Mouse (Mus musculus) mouse embryonic stem cell (cell line): ENCODE measurements around the gene Sgca.

Experiments used
- in situ Hi-C, 2 experiments: fragments of 300-500 bp; cut with MboI; formaldehyde crosslinking; loops; 1 replicate in 1 of 2; 3 replicates in 1 of 2; pipeline ENCODE4 v1.14.3; 2019 to 2020; ENCODE audit warnings: low sequenced_read_pairs in 2 of 2, low pct_unique_long_range_greater_than_20kb in 1 of 2, mixed read lengths in 1 of 2; ENCODE audit not compliant: unreplicated experiment in 1 of 2

The Sgca gene

GRCm38 (mm10) chr11:94934526-94934925 is 41.6 kb downstream of the Sgca start:
- in situ Hi-C loops: loop anchor here in 1 of 2 experiments (10.0 kb wide), 1 partner anchor 200 kb away; no protein-coding TSS in a partner anchor

- in situ Hi-C loops: loop anchor here in 1 of 2 experiments (10.0 kb wide), 1 partner anchor 199 kb away; no protein-coding TSS in a partner anchor
These were observed 42.5 kb downstream of the Sgca start for GRCm38 (mm10) chr11:94933584-94933983.

GRCm38 (mm10) chr11:94930151-94930550 is 46.0 kb downstream of the Sgca start:
- in situ Hi-C loops: loop anchor here in 1 of 2 experiments (10.0 kb wide), 1 partner anchor 195 kb away; no protein-coding TSS in a partner anchor

- in situ Hi-C loops: no loop called here
These were observed 46.5 kb downstream of the Sgca start for GRCm38 (mm10) chr11:94929599-94929998.

- in situ Hi-C loops: no loop called here
These were observed 47.3 kb downstream of the Sgca start for GRCm38 (mm10) chr11:94928820-94929219.

GRCm38 (mm10) chr11:94927771-94928291 is 48.3 kb downstream of the Sgca start:
- in situ Hi-C loops: no loop called here

GRCm38 (mm10) chr11:94926431-94926830 is 49.7 kb downstream of the Sgca start:
- in situ Hi-C loops: no loop called here

GRCm38 (mm10) chr11:94924977-94925376 is 51.1 kb downstream of the Sgca start:
- in situ Hi-C loops: no loop called here

- in situ Hi-C loops: no loop called here
These were observed 55.1 kb downstream of the Sgca start for GRCm38 (mm10) chr11:94920996-94921401.

GRCm38 (mm10) chr11:94917717-94918116 is 58.4 kb downstream of the Sgca start:
- in situ Hi-C loops: no loop called here

GRCm38 (mm10) chr11:94916477-94916876 is 59.6 kb downstream of the Sgca start:
- in situ Hi-C loops: no loop called here

GRCm38 (mm10) chr11:94915675-94916403 is 60.3 kb downstream of the Sgca start:
- in situ Hi-C loops: no loop called here

GRCm38 (mm10) chr11:94913302-94914090 is 62.6 kb downstream of the Sgca start:
- in situ Hi-C loops: no loop called here
